Mouse (Mus musculus) heart, embryonic 10.5 days (tissue): Measurements from ENCODE around the gene Hsd11b2. TPM values are rescaled to one million over a fixed set of nuclear protein-coding genes. Genes with fewer than 3 reads are reported as not detected.

Experiments used
- DNase-seq: peaks from one replicate; pipeline ENCODE4 v3.0.0-alpha.2; 2017; ENCODE audit warnings: low spot score
- H3K27ac ChIP-seq: fragments of 300-500 bp; sonication (generic); 2 replicates; pipeline ENCODE4 v1.5.1; 2016; ENCODE audit warnings: mild to moderate bottlenecking
- H3K27me3 ChIP-seq: fragments of 300-500 bp; sonication (generic); 2 replicates; pipeline ENCODE4 v1.6.1; 2016; ENCODE audit warnings: mild to moderate bottlenecking; ENCODE audit not compliant: poor library complexity, insufficient read depth, severe bottlenecking
- H3K36me3 ChIP-seq: fragments of 300-500 bp; sonication (generic); 2 replicates; pipeline ENCODE4 v1.6.1; 2016; ENCODE audit warnings: mild to moderate bottlenecking, moderate library complexity
- H3K4me1 ChIP-seq: fragments of 300-500 bp; sonication (generic); 2 replicates; pipeline ENCODE4 v1.6.1; 2016; ENCODE audit warnings: mild to moderate bottlenecking
- H3K4me3 ChIP-seq: fragments of 300-500 bp; sonication (generic); 2 replicates; pipeline ENCODE4 v1.5.1; 2016; ENCODE audit warnings: mild to moderate bottlenecking, moderate library complexity
- H3K9me3 ChIP-seq: fragments of 300-500 bp; sonication (generic); 2 replicates; pipeline ENCODE4 v1.6.1; 2016; ENCODE audit warnings: mild to moderate bottlenecking, moderate library complexity
- WGBS: fragments of 180-500 bp; shearing (Covaris S2); methylation state at CpG from one replicate; pipeline ENCODE4 v1.1.7; 2016; 5-methylcytosine and 5-hydroxymethylcytosine counted together
- polyA plus RNA-seq: library from polyadenylated mRNA; unstranded; fragments of >200 nt; fragmentation: Nextera tagmentation; extraction: Ambion mirVana; gene quantifications from 2 replicates; pipeline ENCODE4 v1.2.1, GENCODE M21; 2016

Gene Hsd11b2
- polyA plus RNA-seq, 1 experiment from 2014 or later: 37.5 TPM

- no peak overlapping the region for H3K27ac ChIP-seq
- peaks cover 26% of the 10 kb centered on the region for H3K4me1 ChIP-seq
- 37% methylated on average over 3 of the region's 3 CpGs for WGBS
- no peaks in the 10 kb centered on the region for H3K36me3 ChIP-seq
- no peak for DNase-seq
- H3K4me3 ChIP-seq: no peak overlapping the region
- H3K9me3 ChIP-seq: no peaks in the 10 kb centered on the region
- no peaks in the 10 kb centered on the region for H3K27me3 ChIP-seq
Measured at GRCm38 (mm10) chr8:105493495-105493894, 25.1 kb upstream of the Hsd11b2 start.

- H3K27me3 ChIP-seq: no peaks in the 10 kb centered on the region
- 76% methylated on average over 3 of the region's 3 CpGs for WGBS
- H3K4me1 ChIP-seq: peaks cover 26% of the 10 kb centered on the region
- no peaks in the 10 kb centered on the region for H3K36me3 ChIP-seq
- no peak for DNase-seq
- H3K4me3 ChIP-seq: no peak overlapping the region
- no peaks in the 10 kb centered on the region for H3K9me3 ChIP-seq
- H3K27ac ChIP-seq: no peak overlapping the region
Measured at GRCm38 (mm10) chr8:105494566-105494965, 24.0 kb upstream of the Hsd11b2 start.

- Histone ChIP-seq H3K27me3 (no peaks in the 10 kb centered on the region), H3K36me3 (no peaks in the 10 kb centered on the region), H3K27ac (peak overlapping the region; percentile 92), H3K4me1 (peaks cover 23% of the 10 kb centered on the region), H3K9me3 (no peaks in the 10 kb centered on the region), H3K4me3 (peak overlapping the region; percentile 80)
- no peak for DNase-seq
- 47% methylated on average over 17 of the region's 17 CpGs for WGBS
Measured at GRCm38 (mm10) chr8:105495350-105496302, 22.9 kb upstream of the Hsd11b2 start.

DNA sequence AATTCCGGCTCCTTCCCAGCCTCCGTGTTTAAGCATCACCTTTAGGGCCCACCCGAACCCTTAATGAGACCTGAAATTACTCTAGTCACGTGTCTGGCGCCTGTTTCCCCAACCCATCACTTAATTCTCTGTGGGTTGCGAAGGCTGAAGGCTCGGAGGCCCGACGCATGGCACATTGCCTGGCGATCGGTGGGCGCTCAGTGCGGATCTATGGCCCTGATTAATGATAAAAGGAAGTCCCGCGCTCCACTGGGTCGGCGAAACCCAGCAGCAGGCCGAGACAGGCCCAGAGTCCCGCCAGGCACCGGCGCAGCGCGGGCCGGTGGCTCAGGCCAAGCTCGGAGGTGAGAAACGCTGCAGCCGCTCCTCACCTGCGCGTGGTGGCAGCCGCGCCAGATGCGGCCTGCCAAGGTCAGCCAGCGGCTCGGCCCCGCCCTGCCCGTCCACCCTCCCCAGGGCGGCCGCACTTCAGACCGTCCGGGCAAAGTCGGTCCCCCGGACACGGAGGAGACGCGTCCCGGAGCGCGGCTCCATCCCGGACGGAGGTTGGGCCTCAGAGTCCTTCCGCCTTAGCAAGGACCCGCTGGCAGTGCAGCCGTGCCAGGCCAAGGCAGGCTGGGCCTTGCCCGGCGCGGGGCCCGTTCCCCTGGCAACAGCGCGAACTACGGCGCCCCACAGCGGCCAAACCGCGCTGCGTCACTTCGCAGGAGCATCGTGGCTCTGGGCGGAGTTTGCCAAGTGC, 21.9 kb upstream of the Hsd11b2 start, which contains the start of gene Zdhhc1:
Zdhhc1 (minus strand) TSS at position 464 of the 742 bp plus-strand sequence.
- Histone ChIP-seq H3K27me3 (no peaks in the 10 kb centered on the region), H3K9me3 (no peaks in the 10 kb centered on the region), H3K4me1 (peaks cover 13% of the 10 kb centered on the region), H3K36me3 (no peaks in the 10 kb centered on the region), H3K4me3 (peak within 1 kb of the TSS; percentile 80), H3K27ac (peak within 1 kb of the TSS; percentile 92)
- peak; percentile 91 for DNase-seq
- under 1% methylated on average over 68 of the region's 68 CpGs for WGBS

- Histone ChIP-seq H3K4me1 (peaks cover 11% of the 10 kb centered on the region), H3K9me3 (no peaks in the 10 kb centered on the region), H3K4me3 (no peak overlapping the region), H3K36me3 (no peaks in the 10 kb centered on the region), H3K27me3 (no peaks in the 10 kb centered on the region), H3K27ac (no peak overlapping the region)
- no peak for DNase-seq
- 59% methylated on average over 12 of the region's 12 CpGs for WGBS
Measured at GRCm38 (mm10) chr8:105499787-105500186, 18.8 kb upstream of the Hsd11b2 start.

DNA sequence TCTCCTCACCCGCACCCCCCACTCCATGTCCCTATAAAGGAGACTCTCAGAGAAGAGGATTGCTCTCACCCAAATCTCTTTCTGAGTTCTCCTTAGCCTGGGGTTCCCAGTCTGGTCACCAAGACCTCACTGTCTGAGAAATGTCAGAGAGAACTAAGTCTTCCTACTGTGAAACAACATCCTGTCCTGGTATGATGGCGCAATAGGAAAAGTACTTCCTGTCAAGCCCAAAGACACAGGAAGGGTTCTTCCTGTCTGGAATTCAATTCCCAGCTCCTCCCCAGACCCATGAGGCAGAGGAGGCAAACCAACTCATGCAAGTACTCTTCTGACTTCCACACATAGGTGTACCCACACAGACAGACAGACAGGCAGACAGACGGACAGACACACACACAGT, 13.9 kb upstream of the Hsd11b2 start:
- whole genome bisulfite sequencing: 89% methylated on average over 3 of the region's 3 CpGs
- no peaks in the 10 kb centered on the region for H3K36me3 ChIP-seq
- peaks cover 15% of the 10 kb centered on the region for H3K4me1 ChIP-seq
- H3K9me3 ChIP-seq: no peaks in the 10 kb centered on the region
- peak overlapping the region; percentile 29; the same call in 1 of the 2 replicates for H3K27ac ChIP-seq
- no peak overlapping the region for H3K4me3 ChIP-seq
- no peaks in the 10 kb centered on the region for H3K27me3 ChIP-seq
- no peak for DNase-seq

GRCm38 (mm10) chr8:105506977-105507376, 11.6 kb upstream of the Hsd11b2 start:
- WGBS: 53% methylated on average over 6 of the region's 6 CpGs
- no peak overlapping the region for H3K27ac ChIP-seq

DNA sequence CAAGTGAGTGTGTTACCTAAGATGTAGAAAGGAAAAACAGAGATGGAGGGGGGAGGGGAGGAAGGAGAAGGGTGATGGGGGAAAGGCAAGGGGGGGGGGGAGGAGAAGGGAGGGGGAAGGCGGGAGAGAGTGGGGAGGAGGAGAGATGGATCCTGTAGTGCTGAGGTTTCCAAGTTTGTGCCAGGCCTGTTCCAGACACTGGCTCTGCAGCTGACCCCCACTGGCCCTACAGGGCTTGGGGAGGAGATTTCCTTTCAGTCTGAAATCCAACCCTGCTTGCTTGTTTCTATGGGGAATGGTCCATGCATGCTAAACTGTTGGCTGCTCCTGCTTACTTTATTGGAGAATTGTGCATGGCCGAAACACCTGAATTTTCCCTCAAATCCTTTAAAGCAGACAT, 9.8 kb upstream of the Hsd11b2 start:
- no peaks in the 10 kb centered on the region for H3K9me3 ChIP-seq
- 78% methylated on average over 1 of the region's 2 CpGs for WGBS
- DNase-seq: no peak
- peaks cover 25% of the 10 kb centered on the region for H3K4me1 ChIP-seq
- H3K36me3 ChIP-seq: no peaks in the 10 kb centered on the region
- H3K27me3 ChIP-seq: no peaks in the 10 kb centered on the region
- H3K4me3 ChIP-seq: no peak overlapping the region
- 0 out of 2 replicates have a peak overlapping the region, but pooled peaks have one; percentile 0 for H3K27ac ChIP-seq

More at GRCm38 (mm10) chr8:105506977-105507376, 11.6 kb upstream of the Hsd11b2 start:
- no peaks in the 10 kb centered on the region for H3K36me3 ChIP-seq
- no peaks in the 10 kb centered on the region for H3K9me3 ChIP-seq
- DNase-seq: no peak
- peaks cover 25% of the 10 kb centered on the region for H3K4me1 ChIP-seq
- H3K4me3 ChIP-seq: no peak overlapping the region
- H3K27me3 ChIP-seq: no peaks in the 10 kb centered on the region

DNA sequence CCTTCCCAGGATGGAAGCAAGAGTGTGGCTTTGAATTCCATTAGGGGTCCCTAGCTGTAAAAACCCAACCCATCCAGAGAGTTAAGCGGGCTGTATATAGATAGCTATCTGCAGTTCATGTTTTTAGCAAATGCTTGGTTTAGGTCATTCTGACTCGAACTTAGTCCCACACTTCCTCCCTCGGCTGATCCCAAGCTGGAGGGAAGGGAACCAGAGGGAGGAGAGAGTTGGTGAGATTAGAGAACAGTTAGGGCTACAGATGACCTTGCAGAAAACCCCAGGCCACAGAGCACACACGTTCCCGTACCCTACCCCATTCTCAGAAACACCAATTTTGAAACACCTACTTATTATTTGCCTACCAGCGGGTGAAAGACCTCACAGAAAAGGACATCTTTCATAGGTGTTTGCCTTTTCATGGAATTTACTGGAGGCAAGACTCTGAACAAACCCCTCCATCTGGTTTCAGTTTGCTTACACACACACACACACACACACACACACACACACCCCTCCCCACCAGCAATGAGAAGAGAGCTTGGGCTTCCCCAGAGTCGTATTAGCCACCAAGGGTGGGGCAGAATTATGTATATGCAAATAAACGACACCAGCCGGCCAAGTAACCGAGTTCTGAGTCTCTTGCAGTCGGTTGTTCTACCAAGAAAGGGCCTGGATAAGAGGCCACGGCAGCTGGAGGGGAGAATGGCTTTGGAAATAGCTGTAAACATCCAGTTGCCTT, 8.4 kb upstream of the Hsd11b2 start:
- Histone ChIP-seq H3K4me3 (no peak overlapping the region), H3K9me3 (no peaks in the 10 kb centered on the region), H3K36me3 (no peaks in the 10 kb centered on the region), H3K27ac (no peak overlapping the region; the same call in 1 of the 2 replicates), H3K4me1 (peaks cover 28% of the 10 kb centered on the region), H3K27me3 (peaks cover 5% of the 10 kb centered on the region; the same call in 1 of the 2 replicates)
- no peak for DNase-seq
- 42% methylated on average over 12 of the region's 12 CpGs for WGBS

DNA sequence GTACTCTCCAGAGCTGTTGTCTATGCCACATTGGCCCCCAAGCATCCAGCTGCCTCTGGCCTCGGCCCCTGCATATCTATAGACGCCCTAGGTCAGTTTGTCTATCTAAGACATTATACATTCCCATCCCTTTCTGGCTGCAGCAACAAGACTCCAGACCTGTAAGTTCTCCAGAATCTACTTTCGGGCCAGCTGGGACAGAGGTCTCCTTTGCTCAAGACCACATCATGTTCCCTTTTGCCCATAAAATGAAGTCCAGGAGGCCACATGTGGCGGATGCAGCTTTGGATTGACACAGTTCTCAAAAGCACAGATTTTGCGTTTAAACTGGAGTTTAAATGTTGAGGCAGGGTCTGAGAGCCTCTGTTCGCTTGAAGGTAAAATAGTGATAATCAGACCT, 4.4 kb upstream of the Hsd11b2 start:
- Histone ChIP-seq H3K9me3 (no peaks in the 10 kb centered on the region), H3K27ac (no peak overlapping the region), H3K4me3 (no peak overlapping the region), H3K4me1 (peaks cover 48% of the 10 kb centered on the region), H3K27me3 (peaks cover 31% of the 10 kb centered on the region), H3K36me3 (no peaks in the 10 kb centered on the region)
- DNase-seq: no peak
- 80% methylated on average over 6 of the region's 6 CpGs for WGBS

DNA sequence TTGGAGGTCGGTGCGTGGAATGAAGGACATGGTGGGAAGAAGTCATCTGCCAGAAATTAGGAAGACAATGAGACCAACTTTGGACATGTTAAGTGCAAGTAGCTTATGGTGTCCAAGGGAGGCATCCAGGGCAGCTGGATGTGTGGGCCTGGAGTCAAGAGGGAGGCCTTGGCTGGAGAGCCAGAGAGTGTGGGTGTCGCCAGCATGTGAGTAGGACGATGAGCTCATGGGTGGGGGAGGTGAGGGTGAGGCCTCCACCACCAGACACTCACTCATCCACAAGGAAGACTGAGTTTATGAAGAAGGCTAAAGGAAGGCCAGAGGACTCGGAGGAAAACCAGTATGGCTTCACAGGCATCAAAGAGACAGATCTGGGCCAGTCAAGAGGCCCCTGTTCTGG, 3.9 kb upstream of the Hsd11b2 start:
- Histone ChIP-seq H3K9me3 (no peaks in the 10 kb centered on the region), H3K27ac (no peak overlapping the region), H3K36me3 (no peaks in the 10 kb centered on the region), H3K27me3 (peaks cover 36% of the 10 kb centered on the region), H3K4me3 (no peak overlapping the region), H3K4me1 (peaks cover 48% of the 10 kb centered on the region)
- WGBS: 66% methylated on average over 5 of the region's 5 CpGs
- DNase-seq: no peak

DNA sequence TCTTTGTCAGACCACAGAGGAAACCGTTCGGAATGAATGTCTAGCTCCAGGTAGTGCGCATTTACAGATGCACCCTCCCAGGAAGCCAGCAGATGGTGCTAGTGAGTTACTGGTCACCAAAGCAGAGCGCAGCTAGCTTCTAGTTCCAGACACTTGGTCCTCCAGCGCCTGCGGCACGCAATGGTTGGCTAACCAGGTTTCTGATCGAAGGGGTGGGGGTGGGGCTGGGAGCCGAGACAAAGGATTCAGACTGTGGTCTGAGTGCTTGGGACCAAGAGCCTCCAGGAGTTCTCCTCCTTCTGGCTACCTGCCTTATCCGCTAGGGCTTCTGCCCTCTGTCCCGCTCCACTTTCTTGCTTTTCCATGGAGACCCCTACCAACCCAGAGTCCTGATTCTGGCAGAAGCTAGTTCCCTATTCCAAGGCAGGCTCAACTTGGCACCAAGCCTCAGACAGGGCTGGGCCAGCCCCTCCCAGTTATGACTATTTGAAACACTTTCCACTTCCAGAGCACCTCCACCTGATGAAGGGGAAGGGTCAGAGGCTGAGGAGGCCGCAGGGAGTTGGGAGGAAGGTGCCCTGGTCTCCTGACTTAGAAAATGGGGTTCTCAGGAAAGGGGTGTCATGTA, 2.4 kb upstream of the Hsd11b2 start:
- DNase-seq: peak; percentile 90
- H3K27ac ChIP-seq: peak overlapping the region; percentile 37; the same call in 1 of the 2 replicates
- no peaks in the 10 kb centered on the region for H3K9me3 ChIP-seq
- 9% methylated on average over 12 of the region's 12 CpGs for WGBS
- H3K36me3 ChIP-seq: no peaks in the 10 kb centered on the region
- peak overlapping the region; percentile 44 for H3K4me3 ChIP-seq
- peaks cover 41% of the 10 kb centered on the region for H3K27me3 ChIP-seq
- H3K4me1 ChIP-seq: peaks cover 53% of the 10 kb centered on the region
